Mouse (Mus musculus): ENCODE data around the gene Themis2. TPM values are rescaled to one million over a fixed set of nuclear protein-coding genes. Genes with fewer than 3 reads are reported as not detected.
A peak's percentile ranks its signal among the peaks of the same experiment; 100 is the strongest.

Gene Themis2
- total and polyA plus RNA-seq, 2 experiments from 2014 or later, result 0.35 to 0.78 TPM

DNA sequence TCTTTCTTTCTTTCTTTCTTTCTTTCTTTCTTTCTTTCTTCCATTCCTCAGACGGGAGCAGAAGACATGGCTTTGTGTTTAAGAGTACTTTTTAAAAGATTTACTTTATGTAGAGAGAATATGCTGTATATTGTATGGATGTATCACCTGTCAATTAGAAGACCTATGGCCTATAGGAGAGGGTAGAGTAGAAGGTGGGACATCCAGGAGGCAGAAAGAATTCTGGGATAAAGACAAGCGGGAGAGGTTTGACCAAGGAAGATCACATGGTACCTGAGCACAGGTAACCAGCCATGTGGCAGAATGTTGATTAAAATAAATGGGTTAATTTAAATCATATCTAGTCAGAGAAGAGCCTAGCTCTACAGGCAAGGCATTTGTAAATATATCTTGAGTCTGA lies 61.4 kb downstream of the Themis2 start:
- no peak overlapping the region for H3K27ac ChIP-seq
- TF ChIP-seq CTCF (IDR thresholded peaks at IDR 0.05; ENCODE audit: low read depth), result no peak
- H3K9ac ChIP-seq (replicated peaks; ENCODE audit: low read length), result no peak overlapping the region
- H3K4me3 ChIP-seq (ENCODE audit: low read length), result no peak overlapping the region
- no peaks in the 10 kb centered on the region for H3K36me3 ChIP-seq (ENCODE audit: insufficient read depth, low read length)
- no peaks in the 10 kb centered on the region for H3K27me3 ChIP-seq (ENCODE audit: insufficient read depth, low read length)
- H3K4me1 ChIP-seq (ENCODE audit: insufficient read depth, low read length), result peaks cover 7% of the 10 kb centered on the region; the same call in 1 of the 2 replicates
- ATAC-seq (no peak), DNase-seq (ENCODE audit: low spot score) (no peak)
- no peak overlapping the region for H3K4me2 ChIP-seq (ENCODE audit: low read depth, low read length)
- WGBS, result 92% methylated on average over 2 of the region's 2 CpGs
- no peaks in the 10 kb centered on the region for H3K9me3 ChIP-seq (ENCODE audit: low read length)

GRCm38 (mm10) chr4:132733071-132733770 lies 63.0 kb downstream of the Themis2 start:
- no peak overlapping the region for H3K27ac ChIP-seq
- TF ChIP-seq CTCF (IDR thresholded peaks at IDR 0.05; ENCODE audit: low read depth), result peak; percentile 31; the same call in 1 of the 2 replicates
- H3K9me3 ChIP-seq (ENCODE audit: low read length), result no peaks in the 10 kb centered on the region
- H3K27me3 ChIP-seq (ENCODE audit: insufficient read depth, low read length), result no peaks in the 10 kb centered on the region
- ATAC-seq, result no peak
- H3K9ac ChIP-seq (replicated peaks; ENCODE audit: low read length), result no peak overlapping the region; the same call in 1 of the 2 replicates
- peaks cover 7% of the 10 kb centered on the region; the same call in 1 of the 2 replicates for H3K4me1 ChIP-seq (ENCODE audit: insufficient read depth, low read length)
- no peak for DNase-seq (ENCODE audit: low spot score)
- no peak overlapping the region for H3K4me3 ChIP-seq (ENCODE audit: low read length)
- no peaks in the 10 kb centered on the region for H3K36me3 ChIP-seq (ENCODE audit: insufficient read depth, low read length)
- WGBS, result 91% methylated on average over 25 of the region's 25 CpGs
- H3K4me2 ChIP-seq (ENCODE audit: low read depth, low read length), result no peak overlapping the region

GRCm38 (mm10) chr4:132732148-132732684 lies 64.0 kb downstream of the Themis2 start, which contains the start of gene Xkr8:
TSS of gene Xkr8 (minus strand) at chr4:132732546.
- Histone ChIP-seq H3K27me3 (ENCODE audit: insufficient read depth, low read length) (no peaks in the 10 kb centered on the region), H3K4me3 (ENCODE audit: low read length) (peak within 1 kb of the TSS; percentile 59), H3K4me2 (ENCODE audit: low read depth, low read length) (peak within 1 kb of the TSS; percentile 85), H3K9me3 (ENCODE audit: low read length) (no peaks in the 10 kb centered on the region), H3K9ac (replicated peaks; ENCODE audit: low read length) (peak within 1 kb of the TSS; percentile 69), H3K36me3 (ENCODE audit: insufficient read depth, low read length) (0 out of 2 replicates have a peak, but pooled peaks cover 6% of the 10 kb centered on the region), H3K4me1 (ENCODE audit: insufficient read depth, low read length) (peaks cover 7% of the 10 kb centered on the region; the same call in 1 of the 2 replicates), H3K27ac (peak within 1 kb of the TSS; percentile 60; the same call in 1 of the 2 replicates)
- DNase-seq (ENCODE audit: low spot score), result peak; percentile 88
- ATAC-seq, result peak; percentile 95
- TF ChIP-seq CTCF (IDR thresholded peaks at IDR 0.05; ENCODE audit: low read depth), result peak; percentile 28
- 3% methylated on average over 33 of the region's 34 CpGs for WGBS

Other genes with a start within 250 kb of the Themis2 start
- 0.32 and 0.63 TPM in 2 replicates for gene Ptafr, start 232.3 kb downstream of the Themis2 start, total RNA-seq (2014; rRNA removed)
- gene Ptafr, start 232.3 kb downstream of the Themis2 start, polyA plus RNA-seq (2015; fragmentation: Nextera tagmentation; extraction: Ambion mirVana), result 0.61 and 0.64 TPM in 2 replicates
- 16.4 and 18.7 TPM in 2 replicates for gene Eya3, start 157.4 kb downstream of the Themis2 start, total RNA-seq (2014; rRNA removed)
- 7.4 and 8.3 TPM in 2 replicates for gene Eya3, start 157.4 kb downstream of the Themis2 start, polyA plus RNA-seq (2015; fragmentation: Nextera tagmentation; extraction: Ambion mirVana)
- gene Xkr8, start 63.8 kb downstream of the Themis2 start, total RNA-seq (2014; rRNA removed), result 5.6 and 6.2 TPM in 2 replicates
- gene Xkr8, start 63.8 kb downstream of the Themis2 start, polyA plus RNA-seq (2015; fragmentation: Nextera tagmentation; extraction: Ambion mirVana), result 5.0 and 7.3 TPM in 2 replicates
- gene Smpdl3b, start 39.1 kb downstream of the Themis2 start, total RNA-seq (2014; rRNA removed), result 0.47 and 1.0 TPM in 2 replicates
- 0.98 and 1.4 TPM in 2 replicates for gene Smpdl3b, start 39.1 kb downstream of the Themis2 start, polyA plus RNA-seq (2015; fragmentation: Nextera tagmentation; extraction: Ambion mirVana)
- gene Rpa2, start 28.1 kb downstream of the Themis2 start, total RNA-seq (2014; rRNA removed), result 30.9 and 31.9 TPM in 2 replicates
- gene Rpa2, start 28.1 kb downstream of the Themis2 start, polyA plus RNA-seq (2015; fragmentation: Nextera tagmentation; extraction: Ambion mirVana), result 37.5 and 42.4 TPM in 2 replicates
- 47.3 and 55.8 TPM in 2 replicates for gene Ppp1r8, start 46.8 kb upstream of the Themis2 start, total RNA-seq (2014; rRNA removed)
- 41.5 and 42.8 TPM in 2 replicates for gene Ppp1r8, start 46.8 kb upstream of the Themis2 start, polyA plus RNA-seq (2015; fragmentation: Nextera tagmentation; extraction: Ambion mirVana)
- gene Stx12, start 88.1 kb upstream of the Themis2 start, total RNA-seq (2014; rRNA removed), result 107 TPM in 2 replicates
- 136 and 137 TPM in 2 replicates for gene Stx12, start 88.1 kb upstream of the Themis2 start, polyA plus RNA-seq (2015; fragmentation: Nextera tagmentation; extraction: Ambion mirVana)
- 17.3 and 18.4 TPM in 2 replicates for gene Fam76a, start 126.2 kb upstream of the Themis2 start, total RNA-seq (2014; rRNA removed)
- gene Fam76a, start 126.2 kb upstream of the Themis2 start, polyA plus RNA-seq (2015; fragmentation: Nextera tagmentation; extraction: Ambion mirVana), result 28.3 and 34.5 TPM in 2 replicates
- 0.07 and 0.73 TPM in 2 replicates for gene Fgr, start 177.7 kb upstream of the Themis2 start, total RNA-seq (2014; rRNA removed)
- 0.19 and 0.39 TPM in 2 replicates for gene Fgr, start 177.7 kb upstream of the Themis2 start, polyA plus RNA-seq (2015; fragmentation: Nextera tagmentation; extraction: Ambion mirVana)
- gene Ahdc1, start 214.9 kb upstream of the Themis2 start, total RNA-seq (2014; rRNA removed), result 88.2 and 106 TPM in 2 replicates
- gene Ahdc1, start 214.9 kb upstream of the Themis2 start, polyA plus RNA-seq (2015; fragmentation: Nextera tagmentation; extraction: Ambion mirVana), result 9.7 and 10.8 TPM in 2 replicates